Mouse (Mus musculus) cerebral cortex, adult 2 months (tissue): ENCODE data around the gene Cebpe.

Experiments used
- WGBS: fragments of 180-500 bp; shearing (Covaris S2); methylation state at CpG from one replicate; pipeline ENCODE4 v1.1.7; 2018; 5-methylcytosine and 5-hydroxymethylcytosine counted together

The Cebpe gene

DNA sequence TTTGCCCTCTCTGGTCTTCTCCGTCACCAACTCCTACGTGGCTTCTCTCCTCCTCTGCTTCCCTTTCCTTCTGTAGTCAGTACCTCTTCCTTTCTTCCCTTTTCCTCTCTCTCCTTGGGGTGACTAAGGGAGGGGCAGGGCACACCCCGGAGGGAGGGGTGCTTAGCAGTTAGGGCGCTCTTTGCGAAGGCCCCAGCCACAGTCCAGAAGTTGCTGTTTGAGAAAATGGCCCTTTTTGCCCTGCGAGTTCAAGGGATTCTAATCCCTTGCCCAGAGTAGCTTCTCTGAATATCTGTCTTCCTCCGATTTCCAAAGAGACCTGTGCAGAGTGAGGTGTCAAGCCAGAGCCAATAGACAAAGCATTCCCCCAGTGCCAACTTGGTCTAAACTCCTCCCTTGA is at the start of gene Cebpe:
Gene Cebpe, minus strand, starts transcription at position 101 of the 400 bp plus-strand sequence.
- WGBS: 91% methylated on average over 7 of the region's 7 CpGs

DNA sequence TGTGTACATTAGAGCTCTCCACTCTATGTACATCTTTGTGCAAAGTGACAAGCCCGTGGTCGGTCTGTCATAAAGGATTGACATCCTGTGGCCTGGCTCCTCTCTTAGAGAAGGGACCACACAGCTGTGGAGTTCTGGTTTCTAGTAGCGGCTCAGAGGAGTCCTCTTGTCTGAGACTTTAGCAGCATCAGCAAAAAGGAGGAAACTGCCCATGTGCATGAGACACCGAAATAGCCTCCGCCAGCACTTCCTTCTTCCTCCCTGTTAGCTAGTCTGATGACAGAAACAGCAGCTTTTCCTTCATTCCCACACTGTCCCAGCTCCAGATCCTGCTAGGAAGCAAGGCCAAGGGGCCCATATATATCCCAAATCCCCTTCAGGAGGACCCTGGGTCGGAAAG is 44.4 kb upstream of the Cebpe start:
- 55% methylated on average over 6 of the region's 6 CpGs for WGBS

GRCm38 (mm10) chr14:54754602-54755018 is 42.6 kb upstream of the Cebpe start:
- 18% methylated on average over 6 of the region's 6 CpGs for WGBS

- 59% methylated on average over 14 of the region's 14 CpGs for WGBS
Measured at GRCm38 (mm10) chr14:54753986-54754601, 42.1 kb upstream of the Cebpe start.

DNA sequence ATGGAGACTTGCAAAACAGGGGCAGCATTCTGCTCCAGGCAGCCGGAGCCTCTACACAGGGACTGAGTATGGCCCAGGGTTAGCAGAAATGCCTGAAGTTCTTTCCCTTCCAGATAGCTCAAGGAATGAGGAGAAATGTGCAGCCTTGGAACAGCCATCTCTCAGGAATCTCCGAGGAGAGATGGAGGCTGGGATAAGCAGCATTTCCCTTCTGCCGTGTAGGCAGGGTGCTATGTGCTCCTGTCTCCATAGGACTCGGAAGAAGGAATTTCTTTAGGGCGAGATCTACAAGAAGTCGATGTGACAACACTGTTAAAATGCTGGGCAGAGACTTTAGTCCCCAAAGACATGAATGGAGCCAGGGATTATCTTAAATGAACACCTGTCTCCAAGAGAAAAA is 41.0 kb upstream of the Cebpe start:
- 59% methylated on average over 6 of the region's 6 CpGs for WGBS

DNA sequence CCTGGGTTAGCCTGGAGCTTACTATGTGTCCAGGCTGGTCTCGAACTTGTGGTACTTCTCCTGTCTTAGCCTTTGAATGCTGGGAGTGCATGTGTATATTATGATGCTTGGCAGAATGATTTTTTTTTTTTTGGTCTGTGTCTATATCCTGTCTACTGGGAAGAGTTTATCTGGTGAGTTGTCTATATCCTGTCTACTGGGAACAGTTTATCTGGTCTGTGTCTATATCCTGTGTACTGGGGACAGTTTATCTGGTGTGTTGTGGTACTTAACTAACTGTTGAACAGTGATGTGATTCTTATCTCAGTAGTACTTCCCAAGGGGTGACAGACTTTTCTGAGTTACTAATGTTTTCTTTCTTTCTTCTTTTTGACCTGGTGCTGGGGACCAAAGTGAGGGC is 39.8 kb upstream of the Cebpe start:
- WGBS: 87% methylated on average over 1 of the region's 1 CpGs

- WGBS: 47% methylated on average over 4 of the region's 4 CpGs
Measured at GRCm38 (mm10) chr14:54749238-54749637, 37.3 kb upstream of the Cebpe start.

- 73% methylated on average over 16 of the region's 16 CpGs for WGBS
Measured at GRCm38 (mm10) chr14:54747942-54748917, 36.3 kb upstream of the Cebpe start.

- WGBS: 96% methylated on average over 9 of the region's 9 CpGs
Measured at GRCm38 (mm10) chr14:54746038-54746437, 34.1 kb upstream of the Cebpe start.

GRCm38 (mm10) chr14:54744473-54744872 is 32.5 kb upstream of the Cebpe start:
- WGBS: 68% methylated on average over 8 of the region's 8 CpGs

- WGBS: 87% methylated on average over 2 of the region's 2 CpGs
Measured at GRCm38 (mm10) chr14:54742375-54742774, 30.4 kb upstream of the Cebpe start.

DNA sequence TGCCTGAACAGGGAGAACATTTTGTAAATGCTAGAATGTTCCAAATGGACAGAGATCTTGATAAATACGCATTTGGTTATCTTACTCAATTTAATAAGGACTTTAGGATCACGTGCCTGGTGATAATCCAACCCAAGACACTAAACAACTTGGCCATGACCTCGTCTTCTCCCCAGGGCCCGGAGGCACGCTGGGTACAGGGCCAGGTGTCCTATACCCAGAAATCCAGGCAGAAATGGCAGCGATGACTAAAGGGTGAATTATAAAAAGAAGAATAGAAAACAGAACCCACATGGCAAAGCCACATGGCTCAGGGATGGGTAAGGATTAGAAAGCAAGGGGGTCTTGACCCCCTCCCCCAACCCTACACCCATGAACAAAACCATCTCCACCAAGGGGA is 29.7 kb upstream of the Cebpe start:
- WGBS: 90% methylated on average over 6 of the region's 6 CpGs

- 73% methylated on average over 10 of the region's 10 CpGs for WGBS
Measured at GRCm38 (mm10) chr14:54737634-54738033, 25.7 kb upstream of the Cebpe start.

DNA sequence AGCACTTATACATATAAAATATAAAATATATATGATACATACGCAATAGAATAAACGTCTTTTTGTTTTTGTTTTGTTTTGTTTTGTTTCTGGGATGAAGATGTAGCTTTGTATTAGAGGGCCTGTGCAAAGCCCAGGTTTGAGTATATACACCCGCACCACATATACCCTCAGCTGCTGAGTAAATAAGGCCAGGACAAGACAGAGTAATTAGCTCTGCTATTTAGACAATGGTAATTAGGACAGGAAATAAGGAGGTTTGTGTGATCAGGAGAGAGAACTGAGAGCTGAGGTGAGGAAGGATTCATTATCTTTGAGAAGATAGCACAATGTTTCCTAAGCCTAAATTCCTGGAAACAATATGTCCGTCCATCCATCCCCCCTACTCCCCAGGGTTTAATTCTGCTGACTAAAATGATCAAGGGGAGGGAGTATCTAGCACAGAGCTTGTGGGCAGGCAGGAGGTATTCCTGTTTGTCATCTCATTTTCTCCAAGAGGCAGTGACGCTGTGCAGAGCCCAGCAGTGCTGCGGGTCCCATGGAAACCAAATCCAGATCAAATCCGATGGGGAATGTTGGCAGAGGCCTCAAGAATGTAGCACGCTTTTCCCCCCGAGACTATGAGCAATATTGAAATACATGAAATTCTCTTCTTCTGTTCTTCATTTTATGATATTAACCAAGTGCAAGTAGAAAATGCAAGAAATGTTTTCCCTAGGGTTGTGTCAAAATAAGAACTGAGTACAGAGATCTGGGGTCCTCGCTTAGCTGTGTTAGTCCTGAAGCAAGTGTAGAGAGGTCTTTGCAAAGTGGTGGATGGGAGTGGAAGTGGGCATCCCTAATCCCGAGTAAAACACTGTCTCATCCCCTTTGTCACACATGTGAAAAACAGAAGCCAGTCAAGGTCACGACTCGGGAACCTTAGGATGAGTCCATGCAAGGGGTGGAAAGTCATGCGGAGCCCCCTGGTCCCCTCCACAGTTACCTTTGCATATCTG is 24.9 kb upstream of the Cebpe start:
- 47% methylated on average over 14 of the region's 14 CpGs for WGBS

DNA sequence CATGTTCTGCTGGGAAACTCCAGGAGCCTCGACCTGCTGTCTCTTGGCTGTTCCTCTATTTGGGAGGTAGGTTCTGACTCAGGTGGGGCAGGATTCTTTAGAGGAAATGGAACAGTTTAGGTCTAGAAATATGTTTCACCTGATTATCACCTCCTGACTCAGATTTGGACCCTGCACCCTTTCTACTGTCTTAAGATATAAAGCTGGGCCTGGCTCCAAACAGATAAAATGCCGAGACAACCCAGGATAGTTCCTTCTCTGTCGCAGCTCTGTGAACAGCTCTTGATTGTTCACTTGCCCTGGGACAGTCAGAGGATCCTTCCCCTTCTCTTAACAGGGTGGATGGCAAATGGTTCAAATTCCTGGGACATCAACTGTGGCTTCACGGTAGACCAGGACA is 23.2 kb upstream of the Cebpe start:
- 69% methylated on average over 4 of the region's 4 CpGs for WGBS

DNA sequence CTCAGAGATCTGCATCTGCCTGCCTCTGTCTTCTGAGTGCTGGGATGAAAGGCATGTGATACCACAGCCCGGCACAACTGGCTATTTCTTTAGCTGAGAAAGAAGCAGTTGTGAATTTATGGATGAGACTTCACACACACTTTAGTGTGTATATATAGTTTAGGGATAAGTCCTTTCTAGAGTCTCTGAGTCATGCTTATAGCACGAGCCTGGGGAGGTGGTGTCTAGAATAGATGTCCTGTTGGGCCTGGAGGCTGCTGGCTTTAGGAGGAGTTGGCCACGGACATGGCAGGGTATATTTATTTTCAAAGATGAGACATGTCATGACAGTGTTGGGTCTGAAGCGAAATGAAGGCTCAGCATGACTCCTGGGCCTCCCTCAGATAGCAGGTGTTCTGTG is 22.0 kb upstream of the Cebpe start:
- 55% methylated on average over 4 of the region's 4 CpGs for WGBS

GRCm38 (mm10) chr14:54732206-54732605 is 20.2 kb upstream of the Cebpe start:
- 53% methylated on average over 8 of the region's 8 CpGs for WGBS

GRCm38 (mm10) chr14:54730305-54730704 is 18.3 kb upstream of the Cebpe start:
- 55% methylated on average over 6 of the region's 6 CpGs for WGBS

DNA sequence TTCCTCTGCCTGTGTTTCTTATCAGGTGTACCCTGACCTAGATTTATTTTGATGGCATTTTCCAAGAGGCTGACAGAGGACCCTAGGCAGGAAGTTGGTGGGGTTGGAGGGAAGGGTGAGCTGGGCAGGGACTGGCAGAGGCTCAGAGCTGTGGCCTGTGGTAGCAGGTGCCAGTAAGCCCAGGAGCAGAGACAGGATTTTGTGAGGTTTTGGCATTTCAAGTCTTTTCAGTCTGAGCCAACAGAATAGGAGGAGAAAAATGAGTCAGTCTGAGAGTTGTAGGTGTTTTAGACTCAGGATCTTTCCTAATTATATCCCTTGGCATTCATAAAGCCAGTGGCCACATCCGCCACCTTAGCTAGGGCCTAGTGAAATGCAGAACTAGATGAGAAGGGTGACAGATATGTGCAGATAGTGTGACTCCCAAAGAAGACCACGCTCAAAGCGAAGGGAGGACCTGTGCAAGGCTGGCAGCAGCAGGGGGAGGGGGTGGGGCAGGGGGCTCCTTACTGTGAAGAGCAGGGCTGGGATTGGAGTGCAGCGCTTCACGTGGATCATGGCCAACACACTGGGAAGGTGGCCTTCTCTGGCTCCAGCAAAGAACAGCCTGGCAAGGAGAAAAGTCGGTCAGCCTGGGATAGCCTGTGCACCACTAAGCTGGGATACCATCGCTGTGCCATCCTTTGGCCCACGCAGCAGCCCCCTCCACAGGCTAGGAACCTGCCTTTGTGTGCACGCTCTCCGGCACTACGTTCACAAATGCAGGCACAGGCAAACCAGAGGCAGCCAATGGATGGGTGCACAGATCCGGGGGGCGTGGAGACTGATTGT is 17.1 kb upstream of the Cebpe start:
- WGBS: 47% methylated on average over 13 of the region's 13 CpGs

DNA sequence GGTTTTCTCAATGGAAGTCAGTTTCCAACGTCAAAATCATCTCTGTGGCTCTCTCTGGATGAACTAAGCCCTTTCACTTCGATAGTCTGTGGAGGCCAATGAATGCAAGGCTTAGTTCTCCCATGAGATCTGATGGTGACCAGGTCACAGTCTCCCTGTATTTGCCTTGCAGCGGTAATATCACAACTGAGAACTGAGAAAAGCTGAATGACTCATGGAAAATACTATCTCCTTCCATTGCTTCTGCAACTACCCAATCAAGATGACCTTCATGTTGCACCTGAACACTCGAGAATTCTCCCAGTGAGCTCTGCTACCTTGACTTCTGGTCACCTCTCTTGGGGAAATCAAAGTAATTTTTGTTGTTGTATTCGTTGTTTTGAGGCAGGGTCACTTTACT is 15.6 kb upstream of the Cebpe start:
- 78% methylated on average over 5 of the region's 5 CpGs for WGBS

DNA sequence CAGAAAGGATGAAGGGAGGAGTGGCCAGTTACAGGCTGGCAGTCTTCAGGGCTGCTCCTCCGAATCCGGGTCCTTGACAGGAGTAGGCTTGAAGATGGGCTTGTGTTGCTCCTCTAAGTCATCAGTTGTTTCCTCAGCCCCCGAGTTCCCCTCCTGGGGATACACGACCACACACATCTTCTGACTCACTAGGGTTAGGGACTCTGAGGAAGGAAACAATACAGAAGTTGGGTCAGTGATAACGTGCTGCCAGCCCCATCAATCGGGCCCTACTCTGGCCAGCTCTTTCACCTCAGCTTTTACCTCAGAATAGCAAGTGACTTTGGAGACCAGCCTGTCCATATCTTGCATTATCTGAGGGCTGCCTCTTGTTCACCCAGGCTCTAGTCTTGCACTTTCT is 12.1 kb upstream of the Cebpe start:
- 71% methylated on average over 6 of the region's 6 CpGs for WGBS
